Mouse (Mus musculus): Measurements from ENCODE around the gene Alpk3.

DNA sequence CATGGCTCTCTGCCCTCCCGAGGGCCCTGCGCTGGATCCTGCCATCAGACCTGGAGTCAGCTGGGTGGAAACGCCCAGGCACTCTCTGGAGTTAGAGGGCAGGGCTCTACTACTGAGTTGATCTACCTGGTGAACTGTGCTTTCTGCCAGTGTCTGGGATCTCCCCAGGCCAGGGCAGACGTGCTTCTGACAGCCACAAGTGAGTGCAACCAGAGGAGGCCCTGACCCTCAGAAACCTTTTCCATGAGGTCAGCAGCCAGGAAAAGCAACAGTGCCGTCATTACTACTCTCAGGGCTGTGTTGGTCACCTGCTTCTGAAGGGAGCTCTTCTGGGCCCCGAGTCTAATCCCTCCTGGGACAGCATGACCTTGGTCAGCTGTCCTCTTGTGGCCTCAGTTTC, 19.6 kb downstream of the Alpk3 start:
- TF ChIP-seq EP300 (IDR thresholded peaks at IDR 0.05; ENCODE audit: low read depth) (no peak), CTCF (IDR thresholded peaks at IDR 0.05; ENCODE audit: low read depth) (no peak)
